Mouse (Mus musculus) cerebellum, adult 2 months (tissue): Measurements from ENCODE around the gene Fam57b. TPM values are rescaled to one million over a fixed set of nuclear protein-coding genes. Genes with fewer than 3 reads are reported as not detected.
A peak's percentile ranks its signal among the peaks of the same experiment; 100 is the strongest.

Source experiments
- DNase-seq, 2 experiments: peaks; one replicate each; pipeline ENCODE4 v3.0.0; 2021
- H3K27ac ChIP-seq: fragments of 200-500 bp; 2 replicates; pipeline ENCODE4 v1.5.1; 2012; ENCODE audit warnings: low read length, control low read depth, inconsistent platforms; ENCODE audit not compliant: insufficient read depth
- H3K27me3 ChIP-seq: fragments of 200-500 bp; 2 replicates; pipeline ENCODE4 v1.6.1; 2012; ENCODE audit warnings: inconsistent platforms, mild to moderate bottlenecking, low read length, moderate library complexity; ENCODE audit not compliant: control insufficient read depth, insufficient read depth
- H3K4me1 ChIP-seq: fragments of 200-500 bp; 2 replicates; pipeline ENCODE4 v1.6.1; 2011; ENCODE audit warnings: low read length; ENCODE audit not compliant: control insufficient read depth, insufficient read depth
- H3K4me3 ChIP-seq: fragments of 200-500 bp; replicated peaks from 2 replicates; pipeline ENCODE3; 2011; ENCODE audit warnings: mild to moderate bottlenecking, low read depth, low read length, control low read depth; ENCODE audit not compliant: insufficient read depth
- CTCF ChIP-seq: fragments of 200-500 bp; IDR thresholded peaks from 2 replicates; pipeline ENCODE4 v1.5.1; 2011; ENCODE audit warnings: low read depth, mild to moderate bottlenecking, control low read depth, low read length, moderate library complexity, borderline replicate concordance; ENCODE audit not compliant: insufficient read depth
- POLR2A ChIP-seq: fragments of 200-500 bp; IDR thresholded peaks from 2 replicates; pipeline ENCODE4 v1.6.1; 2011; ENCODE audit warnings: low read length, control low read depth, borderline replicate concordance; ENCODE audit not compliant: insufficient read depth
- WGBS: fragments of 180-500 bp; shearing (Covaris S2); methylation state at CpG from one replicate; pipeline ENCODE4 v1.1.7; 2018; 5-methylcytosine and 5-hydroxymethylcytosine counted together
- polyA plus RNA-seq: library from polyadenylated mRNA; depleted of rRNA; stranded (reverse); fragments of >200 nt; gene quantifications from 2 replicates; pipeline ENCODE4 v1.2.3, GENCODE M21; 2012; rRNA removed

The Fam57b gene
- 193 and 196 TPM in 2 replicates for polyA plus RNA-seq

- TF ChIP-seq CTCF (no peak), POLR2A (no peak)
- WGBS, result under 1% methylated on average over 21 of the region's 21 CpGs
- Histone ChIP-seq H3K4me1 (peaks cover 19% of the 10 kb centered on the region), H3K27ac (peak within 1 kb of the TSS; percentile 99), H3K27me3 (no peaks in the 10 kb centered on the region), H3K4me3 (peak within 1 kb of the TSS; percentile 100)
- peak; percentile 70 for DNase-seq
These were observed at the start of gene Fam57b for GRCm38 (mm10) chr7:126797411-126798126. Fam57b (plus strand) TSS chr7:126797668.

GRCm38 (mm10) chr7:126748824-126749223, 48.6 kb upstream of the Fam57b start:
- no peaks in the 10 kb centered on the region for H3K27me3 ChIP-seq
- TF ChIP-seq CTCF (no peak), POLR2A (no peak)
- H3K4me3 ChIP-seq, result no peak overlapping the region
- no peak for DNase-seq
- H3K27ac ChIP-seq, result no peak overlapping the region
- WGBS, result 65% methylated on average over 7 of the region's 7 CpGs
- no peaks in the 10 kb centered on the region; the same call in 1 of the 2 replicates for H3K4me1 ChIP-seq

- peaks cover 3% of the 10 kb centered on the region for H3K4me1 ChIP-seq
- WGBS, result 86% methylated on average over 17 of the region's 17 CpGs
- H3K27me3 ChIP-seq, result no peaks in the 10 kb centered on the region
- TF ChIP-seq CTCF (no peak), POLR2A (no peak)
- DNase-seq, result no peak
- H3K27ac ChIP-seq, result no peak overlapping the region
- H3K4me3 ChIP-seq, result no peak overlapping the region
These were observed 47.7 kb upstream of the Fam57b start for GRCm38 (mm10) chr7:126749582-126750343.

DNA sequence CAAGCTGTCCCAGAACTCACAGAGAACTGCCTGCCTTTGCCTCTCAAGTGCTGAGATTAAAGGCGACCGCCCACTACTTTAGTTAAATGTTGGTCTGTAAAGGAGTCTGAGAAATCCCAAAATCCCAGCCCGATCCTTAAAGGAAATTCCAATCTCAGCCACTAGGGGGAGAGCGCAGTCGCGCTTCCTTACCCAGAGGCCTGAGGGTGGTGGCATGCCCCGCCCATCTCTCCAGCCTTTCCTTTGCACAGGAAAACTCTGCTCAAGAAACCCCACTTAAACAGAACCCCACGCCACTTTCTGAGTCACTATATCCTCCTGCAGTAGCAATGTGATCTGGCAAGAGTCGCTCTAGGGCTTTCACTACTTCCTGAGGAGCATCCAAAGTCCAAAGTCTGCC, 42.6 kb upstream of the Fam57b start:
- peak; percentile 79 to 85 for DNase-seq
- H3K27ac ChIP-seq, result no peak overlapping the region
- peak; percentile 87 for TF ChIP-seq CTCF
- TF ChIP-seq POLR2A, result no peak
- H3K27me3 ChIP-seq, result no peaks in the 10 kb centered on the region
- peaks cover 3% of the 10 kb centered on the region; the same call in 1 of the 2 replicates for H3K4me1 ChIP-seq
- peak overlapping the region; percentile 35 for H3K4me3 ChIP-seq
- 1% methylated on average over 9 of the region's 9 CpGs for WGBS

DNA sequence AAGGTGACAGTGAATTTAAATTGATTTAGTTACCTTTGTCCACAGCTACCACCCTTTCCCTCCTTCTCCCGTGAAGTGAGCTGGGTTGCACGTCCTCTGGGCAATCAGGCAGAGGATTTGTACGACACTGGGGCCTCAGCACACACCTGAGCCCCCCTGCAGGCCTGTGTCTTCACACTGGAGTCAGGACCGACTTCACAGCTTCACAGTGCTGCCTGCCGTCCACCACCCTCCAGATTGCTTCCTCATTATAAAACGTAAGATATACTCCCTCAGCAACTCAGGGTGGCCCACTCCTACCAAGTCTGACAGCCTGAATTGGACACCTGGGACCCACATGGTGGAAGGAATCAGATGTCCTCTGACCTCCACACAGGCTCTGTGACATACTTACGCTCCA, 38.9 kb upstream of the Fam57b start:
- Histone ChIP-seq H3K4me1 (peaks cover 23% of the 10 kb centered on the region), H3K27me3 (no peaks in the 10 kb centered on the region), H3K27ac (no peak overlapping the region), H3K4me3 (no peak overlapping the region)
- 80% methylated on average over 7 of the region's 7 CpGs for WGBS
- TF ChIP-seq CTCF, result no peak
- no peak for TF ChIP-seq POLR2A
- no peak for DNase-seq

- TF ChIP-seq CTCF (peak; percentile 71), POLR2A (peak; percentile 19; the same call in 1 of the 2 replicates)
- no peaks in the 10 kb centered on the region for H3K27me3 ChIP-seq
- peak within 1 kb of the TSS; percentile 95 for H3K27ac ChIP-seq
- peak; percentile 90 to 91 for DNase-seq
- H3K4me1 ChIP-seq, result peaks cover 23% of the 10 kb centered on the region
- 2% methylated on average over 29 of the region's 38 CpGs for WGBS
- H3K4me3 ChIP-seq, result peak within 1 kb of the TSS; percentile 84
These were observed 38.3 kb upstream of the Fam57b start, which contains the start of gene Mapk3 for GRCm38 (mm10) chr7:126759050-126759671. Mapk3 (plus strand) TSS chr7:126759601.

GRCm38 (mm10) chr7:126759672-126760390, 37.6 kb upstream of the Fam57b start:
- H3K4me1 ChIP-seq, result peaks cover 20% of the 10 kb centered on the region
- peak overlapping the region; percentile 84 for H3K4me3 ChIP-seq
- no peaks in the 10 kb centered on the region for H3K27me3 ChIP-seq
- TF ChIP-seq CTCF, result no peak
- no peak for TF ChIP-seq POLR2A
- H3K27ac ChIP-seq, result peak overlapping the region; percentile 95
- WGBS, result 2% methylated on average over 24 of the region's 24 CpGs
- no peak for DNase-seq
